Mouse (Mus musculus) testis, adult 2 months (tissue): ENCODE results near the gene Ip6k2. TPM values are rescaled to one million over a fixed set of nuclear protein-coding genes. Genes with fewer than 3 reads are reported as not detected.

Source experiments
- H3K27ac ChIP-seq: fragments of 200-500 bp; 2 replicates; pipeline ENCODE4 v1.5.1; 2012; ENCODE audit warnings: low read depth, low read length; ENCODE audit not compliant: control insufficient read depth, insufficient read depth
- H3K27me3 ChIP-seq: fragments of 200-500 bp; 2 replicates; pipeline ENCODE4 v1.6.1; 2012; ENCODE audit warnings: mild to moderate bottlenecking, low read length, moderate library complexity; ENCODE audit not compliant: control insufficient read depth, insufficient read depth
- H3K36me3 ChIP-seq: fragments of 200-500 bp; 2 replicates; pipeline ENCODE4 v1.6.1; 2012; ENCODE audit warnings: mild to moderate bottlenecking, low read length; ENCODE audit not compliant: control insufficient read depth, insufficient read depth
- H3K4me1 ChIP-seq: fragments of 200-500 bp; 2 replicates; pipeline ENCODE4 v1.6.1; 2012; ENCODE audit warnings: low read length; ENCODE audit not compliant: control insufficient read depth, insufficient read depth
- H3K4me3 ChIP-seq: fragments of 200-500 bp; 2 replicates; pipeline ENCODE4 v1.5.1; 2012; ENCODE audit warnings: low read depth, mild to moderate bottlenecking, low read length, moderate library complexity, mixed read lengths; ENCODE audit not compliant: control insufficient read depth
- CTCF ChIP-seq: fragments of 200-500 bp; IDR thresholded peaks from 2 replicates; pipeline ENCODE4 v1.5.1; 2012; ENCODE audit warnings: low read depth, mild to moderate bottlenecking, inconsistent platforms, low read length, moderate library complexity; ENCODE audit not compliant: control insufficient read depth, insufficient read depth, insufficient replicate concordance
- POLR2A ChIP-seq: fragments of 200-500 bp; IDR thresholded peaks from 2 replicates; pipeline ENCODE4 v1.6.1; 2012; ENCODE audit warnings: low read depth, mild to moderate bottlenecking, inconsistent platforms, low read length, moderate library complexity; ENCODE audit not compliant: control insufficient read depth
- polyA plus RNA-seq: library from polyadenylated mRNA; depleted of rRNA; stranded (reverse); fragments of >200 nt; gene quantifications from 2 replicates; pipeline ENCODE4 v1.2.3, GENCODE M21; 2012

Gene Ip6k2
- polyA plus RNA-seq, 1 experiment, result 49.7 TPM

- peaks cover 4% of the 10 kb centered on the region for H3K4me1 ChIP-seq
Measured at GRCm38 (mm10) chr9:108782836-108783547, 604 bp upstream of the Ip6k2 start.

GRCm38 (mm10) chr9:108785416-108785815, 1.8 kb downstream of the Ip6k2 start:
- peak overlapping the region; percentile 73 for H3K27ac ChIP-seq
- H3K4me3 ChIP-seq, result peak overlapping the region; percentile 73
- TF ChIP-seq CTCF, result no peak
- no peak for TF ChIP-seq POLR2A
- H3K27me3 ChIP-seq, result no peaks in the 10 kb centered on the region
- H3K36me3 ChIP-seq, result no peaks in the 10 kb centered on the region
- H3K4me1 ChIP-seq, result peaks cover 4% of the 10 kb centered on the region

More at GRCm38 (mm10) chr9:108782836-108783547, 604 bp upstream of the Ip6k2 start:
- Histone ChIP-seq H3K27ac (peak overlapping the region; percentile 96), H3K36me3 (no peaks in the 10 kb centered on the region), H3K27me3 (no peaks in the 10 kb centered on the region), H3K4me3 (peak overlapping the region; percentile 100)
- TF ChIP-seq CTCF, result no peak
- TF ChIP-seq POLR2A, result no peak

GRCm38 (mm10) chr9:108786494-108786893, 2.9 kb downstream of the Ip6k2 start:
- no peaks in the 10 kb centered on the region for H3K36me3 ChIP-seq
- TF ChIP-seq POLR2A (no peak), CTCF (no peak)
- peak overlapping the region; percentile 52; the same call in 1 of the 2 replicates for H3K4me3 ChIP-seq
- H3K27me3 ChIP-seq, result no peaks in the 10 kb centered on the region
- H3K4me1 ChIP-seq, result peaks cover 4% of the 10 kb centered on the region
- H3K27ac ChIP-seq, result no peak overlapping the region

GRCm38 (mm10) chr9:108787080-108787479, 3.5 kb downstream of the Ip6k2 start:
- Histone ChIP-seq H3K4me3 (peak overlapping the region; percentile 60; the same call in 1 of the 2 replicates), H3K27ac (no peak overlapping the region), H3K4me1 (peaks cover 4% of the 10 kb centered on the region), H3K27me3 (no peaks in the 10 kb centered on the region), H3K36me3 (no peaks in the 10 kb centered on the region)
- TF ChIP-seq CTCF (no peak), POLR2A (no peak)

GRCm38 (mm10) chr9:108788713-108789112, 5.1 kb downstream of the Ip6k2 start:
- Histone ChIP-seq H3K36me3 (no peaks in the 10 kb centered on the region), H3K27ac (no peak overlapping the region), H3K4me1 (0 out of 2 replicates have a peak, but pooled peaks cover 2% of the 10 kb centered on the region), H3K4me3 (no peak overlapping the region), H3K27me3 (no peaks in the 10 kb centered on the region)
- TF ChIP-seq POLR2A (no peak), CTCF (no peak)

GRCm38 (mm10) chr9:108792307-108792706, 8.7 kb downstream of the Ip6k2 start:
- no peaks in the 10 kb centered on the region; the same call in 1 of the 2 replicates for H3K36me3 ChIP-seq
- no peaks in the 10 kb centered on the region for H3K27me3 ChIP-seq
- H3K4me3 ChIP-seq, result no peak overlapping the region
- peaks cover 7% of the 10 kb centered on the region for H3K4me1 ChIP-seq
- no peak for TF ChIP-seq CTCF
- no peak overlapping the region for H3K27ac ChIP-seq

- H3K4me3 ChIP-seq, result no peak overlapping the region
- H3K36me3 ChIP-seq, result no peaks in the 10 kb centered on the region; the same call in 1 of the 2 replicates
- H3K27me3 ChIP-seq, result no peaks in the 10 kb centered on the region
- TF ChIP-seq CTCF, result no peak
- TF ChIP-seq POLR2A, result no peak
- no peak overlapping the region for H3K27ac ChIP-seq
- H3K4me1 ChIP-seq, result peaks cover 7% of the 10 kb centered on the region
Measured at GRCm38 (mm10) chr9:108792730-108793129, 9.1 kb downstream of the Ip6k2 start.
